Mouse (Mus musculus) adrenal gland, postnatal 4 days (tissue): ENCODE data around the gene Kif3c. TPM values are rescaled to one million over a fixed set of nuclear protein-coding genes. Genes with fewer than 3 reads are reported as not detected.
"Not testable (repeated sequence)": the region's sequence is repeated elsewhere in the genome, so short reads cannot be mapped to it uniquely, and the experiment has no call there.

Experiments
- DNase-seq, 2 experiments: peaks; one replicate each; pipeline ENCODE4 v3.0.0; 2021 to 2022; ENCODE audit warnings: low spot score in 2 of 2, mixed read lengths in 2 of 2
- total RNA-seq, 2 experiments: library from RNA; stranded (reverse); gene quantifications; 2 replicates each; pipeline ENCODE4 v1.2.3; 2021

Kif3c gene
- total RNA-seq, 2 experiments from 2014 or later: 29.2 to 33.0 TPM

DNA sequence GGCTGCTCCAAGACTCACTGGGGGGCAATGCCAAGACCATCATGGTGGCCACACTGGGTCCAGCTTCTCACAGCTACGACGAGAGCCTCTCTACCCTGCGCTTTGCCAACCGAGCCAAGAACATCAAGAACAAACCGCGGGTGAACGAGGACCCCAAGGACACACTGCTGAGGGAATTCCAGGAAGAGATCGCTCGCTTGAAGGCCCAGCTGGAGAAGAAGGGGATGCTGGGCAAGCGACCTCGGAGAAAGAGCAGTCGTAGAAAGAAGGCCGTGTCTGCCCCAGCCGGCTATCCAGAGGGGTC lies 2.0 kb downstream of the Kif3c start:
- DNase-seq: no peak

DNA sequence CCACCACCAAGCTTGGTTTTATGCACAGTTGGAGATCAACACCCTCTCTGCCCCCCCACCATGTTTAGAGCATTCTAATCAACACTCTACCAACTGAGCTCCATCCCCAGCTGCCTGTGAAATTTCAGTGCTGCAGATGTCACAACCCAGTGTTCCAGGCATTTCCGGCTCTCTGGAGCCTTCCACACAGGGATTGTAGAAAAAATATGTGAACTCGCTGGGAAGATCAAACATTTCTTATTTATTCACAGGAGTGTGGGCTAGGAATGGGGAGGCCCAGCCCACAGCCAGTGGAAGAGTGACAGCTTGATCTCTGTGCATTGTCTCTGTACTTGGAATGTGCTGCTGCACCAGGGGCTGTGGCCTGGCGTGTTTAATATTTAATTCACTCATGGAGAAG lies 3.8 kb downstream of the Kif3c start:
- no peak for DNase-seq

DNA sequence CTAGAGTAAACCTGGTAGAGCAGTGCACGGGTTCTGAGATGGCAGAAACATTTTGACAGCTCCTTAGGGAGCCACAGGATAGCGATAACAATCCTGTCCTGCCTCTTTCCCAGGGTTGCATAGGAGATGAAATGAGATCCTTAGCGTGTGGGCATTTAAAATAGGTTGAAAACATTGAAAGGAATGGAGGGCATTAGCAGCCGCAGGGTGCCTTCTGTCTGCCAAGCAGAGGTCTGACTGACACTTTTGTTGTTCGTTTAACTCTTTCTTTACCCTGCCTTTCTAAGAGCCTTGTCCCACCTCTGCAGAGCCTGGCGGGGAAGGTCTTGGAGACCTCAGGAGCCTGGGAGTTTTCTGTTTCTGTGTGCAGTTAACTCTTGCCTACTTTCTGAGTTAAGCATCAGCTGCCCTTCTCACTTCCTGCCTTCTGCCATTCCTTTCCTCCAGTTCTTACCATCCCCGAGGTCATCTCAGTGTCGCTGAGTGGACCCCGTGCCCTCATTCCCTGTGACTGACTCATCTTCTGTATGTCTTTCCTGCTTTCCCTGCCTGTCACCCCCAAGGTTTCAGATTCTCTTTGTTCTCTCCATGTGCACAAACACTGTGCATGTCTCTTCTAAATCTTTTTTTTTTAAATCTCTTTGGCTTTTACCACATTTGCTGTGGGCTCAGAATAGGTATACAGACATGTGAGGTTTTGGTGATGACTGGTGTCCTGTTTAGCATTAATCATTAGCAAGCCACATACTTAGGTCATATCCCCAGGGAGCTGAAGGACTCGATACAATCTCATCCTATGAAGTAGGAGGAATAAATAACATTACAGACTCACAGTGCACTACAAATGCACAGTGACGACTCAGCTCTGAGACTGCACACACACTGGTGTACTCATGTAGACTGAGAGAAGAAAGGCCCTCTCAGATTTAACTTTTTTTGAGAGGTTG lies 6.3 kb downstream of the Kif3c start:
- no peak for DNase-seq

DNA sequence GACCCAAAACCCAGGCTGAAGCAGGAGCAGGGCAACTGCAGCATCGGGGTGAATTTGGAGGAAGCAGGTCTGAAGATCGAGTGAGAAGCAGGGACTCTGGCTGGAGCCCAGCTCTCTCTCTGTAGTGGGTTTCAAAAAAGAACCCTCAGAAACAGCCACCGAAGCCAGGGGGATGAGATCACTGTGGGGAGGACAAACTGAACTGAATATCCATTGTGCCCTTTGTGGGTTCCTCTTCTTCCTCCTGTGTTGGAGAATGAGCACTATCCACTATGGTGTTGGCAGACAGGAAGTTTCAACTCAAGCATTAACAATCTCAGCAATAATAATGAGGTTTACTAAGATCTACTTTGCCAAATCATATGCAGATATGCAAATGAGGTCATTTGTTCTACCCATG lies 7.1 kb downstream of the Kif3c start:
- DNase-seq: no peak

GRCm38 (mm10) chr12:3373566-3373965 lies 8.6 kb downstream of the Kif3c start:
- DNase-seq: no peak

DNA sequence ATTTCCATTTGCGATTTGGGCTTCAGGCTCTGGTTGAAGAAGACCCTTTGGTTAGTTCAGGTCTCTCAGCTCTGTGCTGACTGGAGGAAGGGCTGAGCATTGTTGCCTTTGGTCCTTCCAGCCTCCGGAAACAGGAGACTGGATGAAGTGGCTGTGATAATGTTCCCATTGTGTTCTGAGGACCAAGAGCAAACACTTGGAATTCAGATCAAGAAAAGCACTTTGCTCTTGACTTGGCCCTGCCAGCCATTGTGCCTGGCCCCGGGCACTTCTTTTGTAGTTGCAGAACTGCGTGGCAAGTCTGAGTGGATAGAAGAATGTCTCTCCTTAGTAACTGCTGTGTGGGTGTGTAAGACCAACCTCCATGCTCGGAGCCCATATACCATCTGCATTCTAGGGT lies 9.6 kb downstream of the Kif3c start:
- DNase-seq: no peak

GRCm38 (mm10) chr12:3377190-3377589 lies 12.3 kb downstream of the Kif3c start:
- DNase-seq: no peak

DNA sequence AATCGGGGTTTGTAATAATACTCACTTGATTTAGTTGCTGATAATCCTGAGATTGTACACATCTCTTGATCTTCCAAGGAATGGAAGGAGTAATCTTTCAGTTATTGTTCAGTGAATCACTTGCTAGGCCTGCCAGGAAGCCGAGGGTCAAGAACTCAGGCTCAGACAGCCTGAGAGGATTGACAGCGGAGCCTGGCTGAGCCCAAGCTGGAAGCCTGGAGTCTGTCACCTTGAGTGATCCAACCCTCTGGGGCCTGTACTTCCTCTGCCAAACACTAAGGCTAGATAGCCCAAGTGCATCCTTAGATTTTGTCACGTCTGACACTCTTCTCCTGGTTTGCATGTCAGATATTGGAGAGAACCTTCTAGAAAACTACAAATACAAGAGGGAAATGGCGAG lies 12.8 kb downstream of the Kif3c start:
- DNase-seq: no peak

DNA sequence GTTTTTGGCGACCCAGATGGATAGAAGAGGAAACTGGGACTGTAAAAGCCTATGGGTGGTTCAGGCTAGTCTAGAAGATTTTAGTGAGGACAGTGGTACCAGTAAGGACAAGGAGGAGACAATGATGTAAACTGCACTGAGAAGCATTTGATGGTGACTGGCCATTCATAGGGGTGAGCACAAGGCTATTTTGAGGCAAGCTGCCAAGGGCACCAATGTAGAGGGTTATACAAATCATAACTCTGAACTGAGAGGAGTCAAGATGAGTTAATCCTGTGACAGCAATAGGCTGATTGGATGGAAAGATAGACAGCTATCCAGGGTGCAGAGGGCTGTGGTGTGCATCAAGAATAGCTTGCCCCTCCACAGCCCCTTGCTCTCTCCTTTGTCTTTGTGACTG lies 19.9 kb downstream of the Kif3c start:
- DNase-seq: no peak

DNA sequence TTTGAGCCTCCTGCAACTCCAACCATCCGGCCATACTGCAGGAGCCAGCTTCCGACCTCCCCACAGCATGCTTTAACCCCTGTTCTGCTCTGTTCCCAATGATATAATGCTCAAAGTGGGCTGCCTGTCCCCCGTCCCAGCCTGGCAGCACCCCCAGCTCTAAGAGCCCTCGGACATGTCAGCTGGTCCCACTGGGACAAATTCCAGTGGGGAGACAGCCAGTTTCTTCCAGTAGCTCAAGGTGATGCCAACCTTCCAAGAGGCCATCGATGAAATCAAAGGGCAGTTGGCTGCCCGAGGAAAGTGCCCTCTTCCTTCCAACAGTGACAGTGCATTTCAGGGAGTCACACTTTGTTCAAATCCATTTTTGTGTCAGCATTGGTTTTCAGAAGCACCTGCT lies 20.3 kb downstream of the Kif3c start:
- no peak for DNase-seq

GRCm38 (mm10) chr12:3385940-3386339 lies 21.0 kb downstream of the Kif3c start:
- DNase-seq: no peak

- no peak for DNase-seq
These were observed 23.0 kb downstream of the Kif3c start for GRCm38 (mm10) chr12:3387891-3388290.

- DNase-seq: peak in 1 of 2 experiments; percentile 44
These were observed 24.5 kb downstream of the Kif3c start for GRCm38 (mm10) chr12:3389394-3389793.

- no peak for DNase-seq
These were observed 25.1 kb downstream of the Kif3c start for GRCm38 (mm10) chr12:3390071-3390470.

- DNase-seq: peak; percentile 67 to 73
These were observed 25.8 kb downstream of the Kif3c start for GRCm38 (mm10) chr12:3390577-3391262.

DNA sequence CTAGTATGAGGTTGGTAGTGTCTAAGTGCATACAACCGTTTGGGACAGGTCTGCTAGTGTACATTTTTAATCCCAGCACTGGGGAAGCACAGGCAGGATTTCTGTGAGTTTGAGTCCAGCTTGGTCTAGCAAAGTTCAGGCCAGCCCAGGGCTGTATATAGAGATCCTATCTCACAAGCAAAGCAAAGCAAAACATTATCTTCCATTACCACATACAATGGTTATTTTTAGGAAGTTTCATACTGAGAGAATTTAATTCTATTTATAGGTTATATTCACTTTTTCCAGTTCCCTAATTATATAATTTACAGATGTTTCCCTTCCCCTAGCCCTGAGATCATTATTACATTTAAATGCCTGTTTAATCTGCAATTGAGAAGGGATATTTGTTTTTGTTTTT lies 26.3 kb downstream of the Kif3c start:
- DNase-seq: no peak

DNA sequence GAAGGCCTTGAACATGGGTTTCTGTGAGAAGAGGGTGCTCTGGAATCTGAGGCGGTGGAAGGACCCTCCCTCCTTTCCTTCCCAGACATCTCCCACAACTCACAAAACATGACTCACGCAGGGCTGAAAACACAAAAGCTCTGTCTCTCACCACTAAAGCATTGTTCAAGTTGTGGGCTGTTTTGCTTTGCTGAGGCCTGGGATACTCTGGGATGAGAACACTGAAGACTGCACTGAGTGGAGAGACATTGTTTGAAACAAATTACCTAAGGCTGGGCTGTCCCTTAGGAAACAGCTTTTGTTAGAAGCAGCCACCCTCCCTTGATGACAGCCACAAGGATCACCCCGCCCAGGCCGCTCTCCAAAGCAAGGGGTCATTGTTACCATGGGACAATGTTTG lies 28.2 kb downstream of the Kif3c start:
- DNase-seq: no peak

GRCm38 (mm10) chr12:3396931-3397330 lies 32.0 kb downstream of the Kif3c start:
- no peak for DNase-seq

GRCm38 (mm10) chr12:3405662-3406061 lies 40.7 kb downstream of the Kif3c start:
- not testable (repeated sequence) for DNase-seq

DNA sequence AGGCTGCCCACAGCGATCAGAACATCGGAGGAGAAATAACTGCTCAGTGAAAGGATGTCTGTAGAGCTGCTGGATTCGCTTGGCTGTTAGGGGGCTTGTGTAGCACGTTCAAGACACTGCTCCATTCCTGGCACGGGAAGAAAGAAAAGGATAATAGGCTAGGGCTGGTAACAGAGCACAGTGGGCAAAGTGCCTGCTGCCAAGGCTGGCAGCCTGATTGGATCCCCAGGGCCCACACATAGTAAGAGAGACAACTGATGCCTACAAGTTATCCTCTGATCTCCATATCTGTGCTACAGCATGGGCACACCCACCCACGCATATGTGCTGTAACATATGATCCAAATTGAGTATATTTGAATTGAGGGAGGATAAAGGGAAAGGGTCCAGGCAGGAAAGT lies 41.7 kb downstream of the Kif3c start:
- DNase-seq: no peak

DNA sequence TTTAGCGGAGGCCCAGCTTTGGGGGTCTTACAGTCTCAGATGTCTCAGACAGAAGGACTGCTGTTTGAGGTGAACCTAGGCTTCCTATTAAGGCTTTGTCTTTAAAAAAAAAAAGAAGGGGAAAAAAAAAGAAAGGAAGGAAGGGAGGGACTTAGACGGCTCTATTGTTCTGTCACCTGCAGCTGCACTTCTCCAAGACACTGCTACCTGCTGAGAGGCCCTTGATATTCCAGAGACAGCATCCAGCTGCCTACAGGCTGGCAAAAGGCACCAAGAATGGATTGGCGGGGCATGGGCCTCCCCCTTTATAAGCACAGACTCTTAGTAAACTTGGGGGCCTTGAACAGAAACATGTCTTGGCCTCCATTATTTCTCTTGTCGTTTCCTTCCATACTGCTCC lies 50.0 kb downstream of the Kif3c start:
- DNase-seq: no peak

DNA sequence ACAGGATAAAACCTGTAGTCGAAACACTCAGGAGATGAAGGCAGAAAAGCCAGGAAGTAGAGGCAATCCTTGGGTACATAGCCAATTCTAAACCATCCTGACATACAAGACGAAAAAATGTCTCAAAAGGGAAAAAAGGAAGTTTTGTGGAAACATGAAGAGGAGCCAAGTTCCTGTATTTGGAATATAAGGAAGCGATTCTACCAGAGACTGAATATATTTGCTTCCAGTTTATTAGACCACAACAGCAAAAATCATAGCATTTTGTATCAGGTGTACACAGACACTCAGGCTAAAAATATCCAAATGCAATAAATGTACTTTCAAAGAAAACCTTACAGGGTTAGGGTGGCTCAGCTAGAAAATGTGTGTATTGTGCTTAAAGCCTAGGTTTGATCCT lies 53.8 kb downstream of the Kif3c start:
- DNase-seq: no peak

DNA sequence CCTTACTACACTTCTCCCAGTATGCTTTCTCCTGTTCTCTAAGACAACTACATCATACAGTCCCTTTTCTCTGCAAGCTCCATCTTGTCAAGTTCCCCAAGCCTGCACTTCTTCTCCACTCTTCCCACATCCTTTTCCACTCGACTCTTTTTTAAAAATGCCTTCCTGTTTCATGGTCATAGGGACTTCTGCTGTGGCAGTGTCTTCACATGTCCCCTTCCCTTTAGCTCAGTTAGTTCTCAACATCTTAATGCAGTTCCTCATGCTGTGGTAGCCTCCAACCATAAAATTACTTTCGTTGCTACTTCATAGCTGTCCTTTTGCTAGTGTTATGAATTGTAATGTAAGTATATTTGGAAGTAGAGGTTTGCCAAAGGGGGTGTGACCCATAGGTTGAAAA lies 55.6 kb downstream of the Kif3c start:
- no peak for DNase-seq
